Mouse (Mus musculus): ENCODE data around the gene Vmn2r84. TPM values are rescaled to one million over a fixed set of nuclear protein-coding genes. Genes with fewer than 3 reads are reported as not detected.
"Not testable (repeated sequence)": the region's sequence is repeated elsewhere in the genome, so short reads cannot be mapped to it uniquely, and the experiment has no call there.

Vmn2r84 gene
- total RNA-seq, 2 experiments from 2014 or later: not detected

GRCm38 (mm10) chr10:130364766-130365165 lies 29.4 kb downstream of the Vmn2r84 start:
- Histone ChIP-seq H3K4me3 (no peak overlapping the region), H3K27ac (no peak overlapping the region)
- TF ChIP-seq CTCF (IDR thresholded peaks at IDR 0.05): no peak
- DNase-seq: no peak
- intact Hi-C loops (cut with DNase I): no loop called here

- no peak for DNase-seq
- intact Hi-C loops (cut with DNase I): no loop called here
- H3K27ac ChIP-seq: no peak overlapping the region
These were observed 30.5 kb downstream of the Vmn2r84 start for GRCm38 (mm10) chr10:130363438-130364164.

GRCm38 (mm10) chr10:130344056-130344455 lies 50.1 kb downstream of the Vmn2r84 start:
- Histone ChIP-seq H3K27ac (no peak overlapping the region), H3K4me3 (no peak overlapping the region)
- intact Hi-C loops (cut with DNase I): no loop called here
- no peak for DNase-seq
- no peak for TF ChIP-seq CTCF (IDR thresholded peaks at IDR 0.05)

More at GRCm38 (mm10) chr10:130363438-130364164, 30.5 kb downstream of the Vmn2r84 start:
- peak; percentile 28; the same call in 1 of the 2 replicates for TF ChIP-seq CTCF (IDR thresholded peaks at IDR 0.05)
- no peak overlapping the region for H3K4me3 ChIP-seq

GRCm38 (mm10) chr10:130340050-130340449 lies 54.1 kb downstream of the Vmn2r84 start:
- H3K27ac ChIP-seq; intact Hi-C loops (cut with DNase I); DNase-seq; H3K4me3 ChIP-seq: not testable (repeated sequence)

- no peak for TF ChIP-seq CTCF (IDR thresholded peaks at IDR 0.05)
- H3K4me3 ChIP-seq: no peak overlapping the region
- DNase-seq: no peak
- H3K27ac ChIP-seq: no peak overlapping the region
- intact Hi-C loops (cut with DNase I): no loop called here
These were observed 56.6 kb downstream of the Vmn2r84 start for GRCm38 (mm10) chr10:130337581-130337980.

GRCm38 (mm10) chr10:130336385-130336784 lies 57.7 kb downstream of the Vmn2r84 start:
- DNase-seq: no peak
- no peak for TF ChIP-seq CTCF (IDR thresholded peaks at IDR 0.05)
- Histone ChIP-seq H3K4me3 (no peak overlapping the region), H3K27ac (no peak overlapping the region)
- intact Hi-C loops (cut with DNase I): no loop called here

GRCm38 (mm10) chr10:130330711-130331110 lies 63.4 kb downstream of the Vmn2r84 start:
- TF ChIP-seq CTCF (IDR thresholded peaks at IDR 0.05): no peak
- DNase-seq: no peak
- H3K4me3 ChIP-seq: no peak overlapping the region
- no peak overlapping the region for H3K27ac ChIP-seq
- intact Hi-C loops (cut with DNase I): no loop called here

Other genes with a start within 250 kb of the Vmn2r84 start
- gene Olfr825, start 227.6 kb downstream of the Vmn2r84 start, total RNA-seq (2021): not detected
- gene Olfr826, start 210.1 kb downstream of the Vmn2r84 start, total RNA-seq (2021): not detected
- gene Olfr827, start 179.9 kb downstream of the Vmn2r84 start, total RNA-seq (2021): not detected
- gene Neurod4, start 114.1 kb downstream of the Vmn2r84 start, total RNA-seq (2021): not detected
- under 1 TPM; 0.28 to 0.59 TPM for gene Tespa1, start 71.5 kb downstream of the Vmn2r84 start, total RNA-seq (2021)
- not detected for gene Vmn2r85, start 35.4 kb upstream of the Vmn2r84 start, total RNA-seq (2021)
- gene Vmn2r86, start 61.7 kb upstream of the Vmn2r84 start, total RNA-seq (2021): not detected
- gene Vmn2r87, start 103.1 kb upstream of the Vmn2r84 start, total RNA-seq (2021): not detected